Mouse (Mus musculus): ENCODE measurements at regions not wholly inside any gene's neighbourhood (a gene's known extent, or its start where the extent isn't known, plus 50 kb on each side); places are given as distances from the start of the nearest gene placed in this dataset.

DNA sequence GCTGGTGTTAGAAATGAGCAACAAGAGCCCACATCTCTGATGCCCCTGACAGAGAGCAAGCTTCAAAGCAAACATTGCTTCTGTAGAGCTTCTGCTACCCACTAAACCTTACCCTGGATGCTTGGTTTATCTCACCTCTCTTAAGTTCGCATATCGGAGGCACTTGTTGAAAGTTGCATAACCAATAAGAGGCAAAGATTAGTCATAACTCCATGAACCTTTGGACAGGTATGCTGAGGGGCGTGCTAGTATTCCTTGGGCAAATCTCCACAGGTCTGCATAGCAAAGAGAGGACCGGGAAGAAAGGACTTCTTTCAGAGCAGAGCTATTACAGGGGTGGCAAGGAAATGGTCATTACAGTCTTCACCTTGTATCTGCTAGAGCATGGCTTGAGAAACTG, 87.7 kb upstream of the 4933415F23Rik start:
- no peak for TF ChIP-seq CTCF (IDR thresholded peaks at IDR 0.05; ENCODE audit: extremely low read depth, insufficient read length, insufficient replicate concordance, low read depth, low read length)
- no peak for TF ChIP-seq POLR2A (IDR thresholded peaks at IDR 0.05; ENCODE audit: low read depth, low read length)

Measured in small intestine, adult 2 months (tissue).